Mouse (Mus musculus) layer of hippocampus, adult 9-11 months (tissue): ENCODE measurements around the gene Ralbp1.

Source experiments
- DNase-seq: peaks from one replicate; pipeline ENCODE4 v3.0.0; 2022

Gene Ralbp1

DNA sequence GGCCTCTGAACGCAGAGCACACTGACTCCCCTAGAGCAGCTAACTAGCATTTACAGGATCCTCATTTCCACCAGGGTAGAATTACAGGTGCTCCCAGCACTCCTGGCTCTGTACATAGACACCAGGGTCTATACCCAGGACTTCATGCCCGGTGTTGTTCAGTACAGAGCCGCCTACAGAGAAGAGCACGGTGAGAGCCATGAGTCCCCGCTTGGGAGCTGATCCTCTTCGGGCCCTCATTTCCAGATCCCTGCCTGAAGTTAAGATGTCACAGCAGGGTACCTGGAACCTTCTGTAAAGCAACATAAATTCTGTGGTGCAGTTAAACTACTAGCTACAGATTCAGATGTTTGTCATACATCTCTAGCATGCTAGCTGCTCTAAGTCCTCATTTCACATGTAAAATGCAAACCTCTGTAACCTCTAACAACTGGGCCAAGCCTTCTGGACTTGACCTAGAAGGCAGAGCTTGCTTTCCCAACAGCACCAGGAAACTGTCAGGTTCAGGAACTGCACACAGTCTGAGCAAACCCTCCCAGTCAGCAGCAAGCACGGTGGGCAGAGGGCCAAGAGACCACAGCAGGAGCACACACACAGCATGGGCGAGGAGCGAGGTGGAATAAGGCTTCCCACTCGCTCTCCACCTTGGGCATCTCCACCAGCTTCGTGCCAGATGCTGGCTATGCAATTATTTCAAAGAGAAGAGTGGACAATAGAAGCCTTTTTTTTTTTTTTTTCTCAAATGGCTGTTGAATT lies 37.7 kb downstream of the Ralbp1 start:
- no peak for DNase-seq

DNA sequence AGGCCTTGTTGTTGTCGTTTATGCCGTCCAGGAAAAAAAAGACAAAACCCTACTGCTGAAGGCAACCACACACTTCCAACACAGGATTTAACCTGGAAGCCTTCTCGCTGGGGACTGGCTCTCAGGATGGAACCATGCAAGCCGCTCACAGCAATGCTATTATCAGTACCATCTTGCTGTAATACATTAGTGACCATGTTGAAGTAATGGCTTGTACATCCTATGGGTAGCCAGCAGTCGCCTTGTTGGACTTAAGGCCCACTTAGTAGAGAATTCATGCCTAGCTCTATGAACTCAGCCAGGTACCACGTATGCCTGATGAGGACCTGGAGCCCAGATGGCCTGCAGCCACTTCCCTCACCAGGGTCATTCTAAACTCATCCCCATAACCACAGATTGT lies 40.2 kb downstream of the Ralbp1 start:
- DNase-seq = no peak

DNA sequence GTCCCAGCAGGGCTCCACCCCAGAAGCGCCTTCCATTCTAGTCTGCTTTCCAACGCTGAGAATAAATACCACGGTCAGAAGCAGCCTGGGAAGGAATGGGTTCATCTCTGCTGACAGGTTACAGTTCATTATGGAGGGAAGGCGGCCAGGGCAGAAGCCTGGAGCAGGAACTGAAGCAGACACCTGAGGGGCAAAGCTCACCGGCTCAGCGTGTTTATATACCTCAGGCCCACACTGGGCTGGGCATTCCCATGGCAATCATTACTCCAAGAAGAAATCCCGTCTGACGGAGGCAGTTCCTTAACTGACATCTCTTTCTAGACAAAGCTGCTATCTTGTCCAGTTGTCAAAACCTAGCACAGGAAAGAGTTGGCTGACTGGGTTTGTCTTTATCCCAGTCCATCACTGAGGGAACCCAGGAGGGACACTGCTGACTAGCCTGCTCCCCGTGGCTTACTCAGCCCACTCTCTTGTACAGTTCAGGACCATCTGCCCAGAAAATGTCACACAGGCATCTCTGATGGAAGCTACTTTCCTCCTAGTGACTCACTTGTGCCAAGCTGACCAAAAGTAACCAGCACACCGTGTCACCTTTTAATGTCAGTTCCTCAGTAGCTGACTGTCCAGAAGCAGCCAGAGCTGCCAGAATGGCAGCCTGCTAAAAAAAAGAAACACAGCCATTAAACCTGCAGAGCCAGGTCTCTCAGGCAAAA lies 42.8 kb downstream of the Ralbp1 start:
- DNase-seq = no peak

DNA sequence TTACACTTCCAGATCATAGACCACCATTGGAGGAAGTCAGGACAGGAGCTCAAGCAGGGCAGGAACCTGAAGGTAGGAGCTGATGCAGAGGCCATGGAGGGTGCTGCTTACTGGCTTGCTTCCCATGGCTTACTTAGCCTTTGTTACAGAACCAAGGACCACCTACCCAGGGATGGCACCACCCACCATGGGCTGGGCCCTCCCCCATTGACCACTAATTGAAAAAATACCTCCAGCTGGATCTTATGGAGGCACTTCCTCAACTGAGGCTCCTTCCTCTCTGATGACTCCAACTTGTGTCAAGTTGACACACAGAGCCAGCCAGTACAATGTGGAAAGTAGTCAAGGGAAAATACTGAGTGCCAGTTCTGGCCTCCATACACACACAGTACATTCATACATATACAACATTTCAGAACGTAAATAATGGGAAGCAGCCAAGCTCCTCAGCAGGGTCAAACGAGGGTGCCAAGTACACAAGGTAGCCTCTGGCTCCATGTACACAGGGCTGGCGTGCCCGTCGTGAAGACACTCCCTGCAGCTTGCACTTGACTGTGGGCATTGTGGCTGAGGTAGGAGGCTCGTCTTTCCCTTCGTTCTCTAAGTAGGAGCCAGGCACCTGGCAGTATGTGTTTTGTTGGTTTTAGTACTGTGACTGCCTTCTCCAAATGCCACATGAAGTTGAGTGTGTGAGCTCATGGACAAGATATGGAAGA lies 45.9 kb downstream of the Ralbp1 start:
- DNase-seq = no peak

DNA sequence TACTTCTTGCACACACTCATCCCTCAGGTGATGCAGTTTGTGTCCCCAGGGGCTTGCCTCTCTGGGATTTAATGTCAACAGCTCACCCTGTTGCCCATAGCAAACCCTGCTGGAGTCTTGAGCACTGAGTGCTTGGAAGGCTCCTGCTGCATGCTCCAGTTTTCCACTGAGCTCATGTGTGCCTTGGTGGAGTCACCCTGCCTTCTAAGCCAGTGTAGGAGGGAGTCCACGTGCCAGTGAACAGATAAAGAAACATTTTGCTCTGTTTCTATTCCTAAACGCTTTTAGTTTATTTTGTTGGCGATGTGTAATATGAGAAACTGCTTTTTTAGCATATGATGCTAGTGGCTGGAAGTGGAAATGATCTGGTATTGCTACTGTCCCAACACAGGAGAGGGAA lies 48.9 kb downstream of the Ralbp1 start:
- peak; percentile 38 for DNase-seq

GRCm38 (mm10) chr17:65833891-65834290 lies 51.7 kb downstream of the Ralbp1 start:
- DNase-seq = no peak

DNA sequence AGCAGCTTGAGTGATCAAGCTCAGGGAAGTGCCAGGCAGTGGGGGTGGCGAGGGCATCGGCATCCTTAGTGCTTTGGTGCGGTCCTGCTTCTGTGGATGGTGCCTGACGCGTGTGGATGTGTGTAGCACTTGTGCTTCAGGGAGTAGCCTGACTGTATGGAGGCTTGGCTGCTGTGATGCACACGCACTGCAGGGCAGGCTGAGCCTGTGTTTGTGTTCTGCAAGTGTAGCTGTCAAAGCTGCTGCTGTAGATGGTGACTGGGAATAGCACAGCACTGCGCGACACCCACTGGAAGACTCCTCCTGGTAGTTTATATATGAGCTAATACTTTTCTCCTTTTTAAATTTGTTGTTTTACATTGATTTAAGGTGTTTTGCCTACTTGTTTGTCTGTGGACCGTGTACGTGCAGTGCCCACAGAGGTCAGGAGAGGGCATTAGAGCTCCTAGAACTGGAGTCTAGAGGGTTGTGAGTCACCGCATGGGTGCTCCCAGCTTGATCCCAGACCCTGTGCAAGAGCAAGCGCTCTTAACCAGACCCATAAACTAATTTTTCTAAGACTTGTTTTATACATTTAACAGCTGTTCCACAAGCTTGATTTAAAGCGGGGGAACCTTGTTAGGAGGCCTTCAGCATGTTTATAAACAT lies 55.3 kb downstream of the Ralbp1 start:
- no peak for DNase-seq

- DNase-seq = no peak
Observed at GRCm38 (mm10) chr17:65828951-65829350, 56.6 kb downstream of the Ralbp1 start.

DNA sequence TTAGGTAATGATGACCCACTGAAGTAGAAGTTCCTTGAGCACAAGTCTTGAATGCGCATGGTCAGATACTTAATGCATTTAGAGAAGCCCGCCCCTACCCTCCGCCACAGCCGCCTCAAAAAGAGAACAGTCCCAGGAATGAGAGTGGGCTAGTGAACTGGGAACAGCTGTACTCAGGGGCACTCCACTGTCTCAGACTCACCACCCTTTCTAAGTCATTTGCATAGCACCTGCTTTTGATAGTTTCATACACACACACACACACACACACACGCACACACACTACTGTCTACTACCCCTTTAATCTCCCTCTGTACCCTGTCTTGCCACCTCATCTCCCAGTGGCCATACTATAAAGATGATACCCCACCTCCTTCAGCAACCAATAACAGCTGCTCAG lies 57.7 kb downstream of the Ralbp1 start:
- no peak for DNase-seq

DNA sequence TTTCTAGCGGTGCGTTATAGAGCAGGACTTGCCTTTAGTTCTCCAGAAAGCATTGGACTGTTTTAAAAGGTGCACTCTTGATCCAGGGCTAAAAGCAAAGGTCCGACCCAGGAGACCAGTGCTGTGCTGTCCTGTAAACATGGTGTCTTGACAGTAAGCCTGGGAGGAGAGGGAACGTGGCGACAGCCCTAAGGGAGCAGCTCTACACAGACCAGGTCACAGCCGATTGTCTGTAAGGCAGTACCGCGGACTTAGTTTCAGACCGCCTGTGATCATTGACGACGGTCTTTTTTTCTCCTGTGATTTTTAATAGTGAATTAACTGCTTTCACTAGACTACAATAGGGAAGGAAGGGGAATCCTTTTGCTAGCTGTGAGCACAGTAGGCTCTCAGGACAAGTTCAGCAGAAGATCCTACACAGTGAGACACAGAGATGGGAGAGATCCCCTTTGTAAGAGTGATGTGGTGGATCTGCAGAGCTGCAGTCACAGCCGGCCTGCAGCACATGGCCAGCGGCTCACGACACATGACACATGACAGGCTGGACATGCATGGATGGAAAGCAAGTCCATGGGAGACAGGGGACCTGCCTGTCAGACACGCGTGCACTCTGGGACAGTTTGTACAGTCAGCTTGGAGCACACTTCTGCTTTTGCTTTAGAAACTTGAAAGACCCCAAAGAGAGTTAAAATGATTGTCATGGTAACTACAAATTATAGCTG lies 58.3 kb downstream of the Ralbp1 start:
- no peak for DNase-seq

DNA sequence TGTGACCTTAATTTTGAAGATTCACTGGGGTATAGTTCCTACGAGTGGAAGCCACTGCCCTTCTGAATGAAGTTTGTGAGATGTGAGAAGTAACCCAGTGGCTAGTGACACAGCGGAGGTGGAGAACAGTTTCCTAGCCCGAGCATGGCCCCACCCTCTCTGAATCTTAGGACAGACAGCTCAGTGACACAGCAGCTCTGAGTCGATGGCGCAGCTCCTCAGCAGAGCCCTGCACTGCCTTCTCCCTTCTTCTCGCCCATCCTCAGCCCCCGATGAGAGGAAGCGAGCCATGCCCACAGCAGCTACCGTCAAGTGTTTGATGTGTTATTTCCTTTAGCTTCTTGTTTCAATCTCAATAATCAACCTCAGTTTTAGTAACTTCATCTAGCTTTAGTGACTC lies 59.3 kb downstream of the Ralbp1 start:
- no peak for DNase-seq

- no peak for DNase-seq
Observed at GRCm38 (mm10) chr17:65824246-65824645, 61.4 kb downstream of the Ralbp1 start.

GRCm38 (mm10) chr17:65822423-65822822 lies 63.2 kb downstream of the Ralbp1 start:
- no peak for DNase-seq

- DNase-seq = no peak
Observed at GRCm38 (mm10) chr17:65820197-65820596, 65.4 kb downstream of the Ralbp1 start.

DNA sequence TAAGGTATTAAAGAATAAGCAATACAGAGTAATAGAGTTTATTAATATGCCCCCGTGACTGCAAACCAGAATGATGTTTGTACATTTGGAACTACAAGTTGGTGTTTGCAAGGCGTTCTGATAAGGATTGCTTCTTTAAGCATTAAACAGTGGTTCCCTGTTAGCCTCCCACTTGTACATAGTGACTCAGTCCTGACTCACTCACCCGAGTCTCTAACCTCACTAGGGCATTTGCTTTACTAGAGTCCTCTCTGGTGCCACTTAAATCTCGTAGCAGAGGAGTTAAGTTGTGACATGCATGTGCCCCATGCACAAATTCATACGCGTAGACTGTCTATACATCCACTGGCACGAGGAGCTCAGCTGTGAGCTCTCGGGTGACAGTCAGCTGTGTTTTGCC lies 71.8 kb downstream of the Ralbp1 start:
- DNase-seq = no peak

DNA sequence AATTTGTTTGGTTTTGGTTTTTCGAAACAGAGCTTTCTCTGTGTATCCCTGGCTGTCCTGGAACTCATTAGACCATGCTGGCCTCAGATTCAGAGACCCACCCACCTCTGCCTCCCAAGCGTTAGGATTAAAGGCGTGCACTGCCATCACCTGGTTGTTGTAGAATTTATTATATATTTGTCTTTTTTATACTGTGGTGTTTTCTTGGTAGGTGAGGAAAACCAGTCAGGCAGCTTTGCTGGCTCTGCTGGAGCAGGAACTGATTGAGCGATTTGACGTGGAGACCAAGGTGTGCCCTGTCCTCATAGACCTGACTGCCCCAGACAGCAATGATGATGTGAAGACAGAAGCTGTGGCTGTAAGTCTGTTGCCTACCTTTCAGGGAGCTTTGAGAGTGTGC lies 74.6 kb downstream of the Ralbp1 start:
- no peak for DNase-seq

GRCm38 (mm10) chr17:65806416-65806815 lies 79.2 kb downstream of the Ralbp1 start:
- no peak for DNase-seq

DNA sequence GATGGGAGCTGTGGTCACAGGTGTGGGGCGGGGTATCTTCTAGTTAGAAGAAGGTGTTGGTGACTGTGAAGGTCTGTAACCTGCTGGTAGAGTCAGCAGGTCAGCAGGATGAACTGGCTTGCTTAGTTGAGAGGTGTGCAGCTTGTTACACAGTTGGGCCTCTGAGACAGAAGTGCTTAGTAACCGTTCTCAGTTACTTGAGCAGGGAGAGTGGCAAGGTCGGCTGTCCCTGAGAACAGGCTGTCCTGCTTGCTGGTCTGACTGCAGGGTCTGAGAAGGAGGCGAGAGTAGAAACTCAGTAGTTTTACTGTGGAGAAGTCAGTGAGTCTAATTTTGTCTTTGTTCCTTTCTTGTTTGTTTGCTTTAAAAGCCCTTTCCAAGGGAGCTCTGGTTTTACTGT lies 79.6 kb downstream of the Ralbp1 start:
- DNase-seq = no peak

- no peak for DNase-seq
Observed at GRCm38 (mm10) chr17:65802026-65802425, 83.6 kb downstream of the Ralbp1 start.

GRCm38 (mm10) chr17:65800451-65800850 lies 85.1 kb downstream of the Ralbp1 start:
- no peak for DNase-seq

GRCm38 (mm10) chr17:65799353-65799752 lies 86.2 kb downstream of the Ralbp1 start:
- DNase-seq = no peak

GRCm38 (mm10) chr17:65798446-65798845 lies 87.2 kb downstream of the Ralbp1 start:
- no peak for DNase-seq
